Mouse (Mus musculus): ENCODE measurements around the gene Tnk1.
A peak's percentile ranks its signal among the peaks of the same experiment; 100 is the strongest.

Gene Tnk1

DNA sequence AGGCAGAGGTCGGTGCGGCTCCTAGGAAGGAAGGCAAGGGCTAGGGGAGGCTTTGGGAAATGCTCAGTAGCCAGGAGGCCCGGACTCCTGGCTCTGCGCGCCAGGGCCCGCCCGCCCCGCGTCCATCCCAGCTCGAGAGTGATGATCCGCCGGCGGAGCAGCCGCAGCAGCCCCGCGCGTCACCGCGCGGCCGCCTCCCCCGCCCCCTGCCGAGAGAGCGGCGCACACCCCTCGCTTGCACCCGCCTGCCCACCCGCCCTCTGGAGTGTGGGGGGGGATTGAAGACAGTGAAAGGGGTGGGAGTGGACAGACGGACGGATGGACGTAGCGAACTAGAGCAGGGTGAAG, 21.0 kb downstream of the Tnk1 start, which contains the start of gene Nlgn2:
TSS of gene Nlgn2 (minus strand) at position 181 of the 348 bp plus-strand sequence.
- no peak for DNase-seq

DNA sequence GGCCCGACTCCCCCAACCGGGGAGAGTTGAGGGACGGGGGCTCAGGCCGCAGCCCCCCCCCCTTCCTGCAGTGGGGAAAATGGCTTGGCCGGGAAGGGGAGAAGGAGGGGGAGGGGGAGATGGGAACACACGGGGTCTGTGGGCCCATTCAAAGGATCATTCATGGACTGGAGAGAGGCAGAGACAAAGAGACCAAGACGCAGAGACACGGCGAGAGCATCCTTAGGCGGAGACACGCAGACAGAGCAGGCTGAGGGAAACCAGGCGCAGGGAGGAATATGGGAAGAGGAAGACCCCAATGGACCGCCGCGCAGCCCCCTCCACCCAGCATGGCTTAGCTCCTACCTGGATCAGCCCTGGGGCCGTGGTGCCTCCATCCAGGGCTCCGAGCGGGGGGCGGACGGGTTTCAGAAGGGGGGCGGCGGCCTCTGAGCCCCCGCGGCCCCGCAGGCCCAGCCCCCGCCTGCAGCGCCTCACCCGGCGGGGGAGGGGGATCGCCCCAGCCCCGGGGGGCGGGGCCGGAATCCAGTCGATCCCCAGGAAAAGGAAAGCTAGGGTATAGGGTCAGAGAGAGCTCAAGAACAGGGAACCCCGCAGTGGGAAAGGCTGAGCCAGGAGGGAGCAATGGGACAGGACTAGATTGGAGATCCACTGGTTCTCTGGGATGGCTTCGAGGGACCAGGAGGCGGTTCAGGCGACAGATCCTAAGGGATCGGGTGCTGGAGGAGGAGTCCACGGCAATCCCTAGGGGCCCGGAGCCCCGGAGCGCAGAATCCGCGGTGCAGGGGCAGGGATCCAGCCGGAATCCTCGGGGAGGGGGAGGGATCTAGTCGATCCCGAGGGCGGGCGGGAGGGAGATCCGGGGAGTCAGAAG, 21.6 kb downstream of the Tnk1 start:
- DNase-seq = peak; percentile 50

- no peak for DNase-seq
Measured at GRCm38 (mm10) chr11:69835966-69836335, 22.6 kb downstream of the Tnk1 start.

- DNase-seq = peak; percentile 64
Measured at GRCm38 (mm10) chr11:69835326-69835965, 23.1 kb downstream of the Tnk1 start.

GRCm38 (mm10) chr11:69834001-69834549, 24.5 kb downstream of the Tnk1 start:
- peak; percentile 60 for DNase-seq

GRCm38 (mm10) chr11:69833554-69833953, 25.0 kb downstream of the Tnk1 start:
- no peak for DNase-seq

GRCm38 (mm10) chr11:69828832-69829231, 29.7 kb downstream of the Tnk1 start:
- peak; percentile 85 for DNase-seq

- no peak for DNase-seq
Measured at GRCm38 (mm10) chr11:69823456-69823855, 35.1 kb downstream of the Tnk1 start.

DNA sequence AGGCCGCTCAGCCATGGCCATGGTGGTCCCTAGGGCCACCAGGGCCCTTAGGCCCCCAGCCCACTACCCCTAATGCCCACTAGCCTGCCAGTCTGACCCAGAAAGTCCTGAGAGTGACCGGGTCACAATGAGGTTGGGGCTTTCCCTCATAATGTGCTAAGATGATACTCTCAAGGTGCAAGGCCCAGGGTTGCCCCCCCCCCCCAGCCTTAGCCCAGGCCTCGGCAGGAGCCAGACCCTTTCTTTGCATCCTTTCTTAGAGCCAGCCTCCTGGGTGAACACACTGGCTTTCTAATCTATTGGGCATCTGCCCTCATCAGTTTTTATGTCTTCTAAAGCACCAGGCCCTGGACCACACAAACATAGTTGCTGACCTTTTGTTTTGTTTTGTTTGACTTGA, 36.5 kb downstream of the Tnk1 start, which contains the start of gene Spem1:
TSS of gene Spem1 (minus strand) at position 101 of the 400 bp plus-strand sequence.
- no peak for DNase-seq

DNA sequence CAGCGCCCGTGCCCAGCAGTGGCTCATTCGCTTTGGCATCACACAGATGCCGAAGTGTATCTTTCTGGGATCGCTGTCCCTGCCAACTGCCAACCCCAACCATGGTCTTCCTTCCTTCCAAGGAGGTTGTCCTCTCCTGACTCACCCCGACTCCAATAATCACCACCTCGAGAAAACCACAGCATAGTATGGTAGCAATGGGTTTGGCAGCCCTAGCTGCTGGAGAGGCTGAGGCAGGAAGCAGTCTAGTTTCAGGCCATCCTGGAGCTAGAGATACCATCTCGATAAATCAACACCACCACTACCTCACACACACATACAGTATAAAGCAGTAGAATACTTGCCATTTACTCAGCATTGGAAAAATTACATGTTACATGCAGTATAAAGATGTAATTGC, 39.7 kb downstream of the Tnk1 start:
- no peak for DNase-seq

GRCm38 (mm10) chr11:69818365-69818764, 40.2 kb downstream of the Tnk1 start, which contains the start of gene Spem2:
Gene Spem2 (minus strand): TSS chr11:69818465.
- no peak for DNase-seq

DNA sequence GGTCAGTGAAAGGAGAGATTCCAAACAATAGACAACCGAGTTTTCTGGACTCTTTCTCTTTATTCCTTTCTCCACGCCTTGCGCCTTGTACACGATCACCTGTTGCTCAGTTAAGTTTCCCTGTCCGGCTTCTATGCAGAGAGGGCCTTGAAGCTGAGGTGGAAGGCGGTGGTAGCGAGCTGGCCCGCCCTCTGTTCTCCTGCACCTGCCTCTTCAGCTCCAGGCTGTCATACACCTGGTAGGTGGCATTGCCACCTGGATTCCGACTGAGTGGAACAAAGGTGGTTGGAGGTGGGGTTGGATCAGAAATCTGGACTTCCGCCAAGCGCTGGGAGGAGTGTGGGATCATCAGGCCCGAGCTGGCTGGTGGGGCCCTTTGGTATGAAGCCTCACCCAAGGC, 42.0 kb downstream of the Tnk1 start:
- no peak for DNase-seq

DNA sequence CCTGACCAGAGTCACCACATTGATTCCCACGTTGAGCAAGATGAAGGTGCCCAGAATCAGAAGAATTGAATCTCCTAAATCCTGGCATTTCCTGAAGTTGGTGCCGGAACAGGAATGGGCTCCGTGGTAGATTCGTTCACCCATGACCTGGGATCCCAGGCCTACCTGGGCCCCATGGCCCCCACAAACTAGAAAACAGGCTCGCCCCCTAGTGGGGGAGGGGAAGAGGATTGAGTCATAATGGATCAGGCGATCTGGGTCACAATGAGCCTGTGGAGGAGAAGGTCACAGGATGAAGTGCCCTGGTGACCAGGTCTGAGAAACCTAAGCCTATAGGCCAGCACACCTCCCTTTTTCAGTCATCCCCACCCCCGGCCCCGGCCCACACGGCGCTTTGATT, 43.4 kb downstream of the Tnk1 start, which contains the start of gene Gm39566:
TSS of gene Gm39566 (minus strand) at position 144 of the 400 bp plus-strand sequence.
- DNase-seq = peak; percentile 29

- no peak for DNase-seq
Measured at GRCm38 (mm10) chr11:69810280-69810679, 48.2 kb downstream of the Tnk1 start.

DNA sequence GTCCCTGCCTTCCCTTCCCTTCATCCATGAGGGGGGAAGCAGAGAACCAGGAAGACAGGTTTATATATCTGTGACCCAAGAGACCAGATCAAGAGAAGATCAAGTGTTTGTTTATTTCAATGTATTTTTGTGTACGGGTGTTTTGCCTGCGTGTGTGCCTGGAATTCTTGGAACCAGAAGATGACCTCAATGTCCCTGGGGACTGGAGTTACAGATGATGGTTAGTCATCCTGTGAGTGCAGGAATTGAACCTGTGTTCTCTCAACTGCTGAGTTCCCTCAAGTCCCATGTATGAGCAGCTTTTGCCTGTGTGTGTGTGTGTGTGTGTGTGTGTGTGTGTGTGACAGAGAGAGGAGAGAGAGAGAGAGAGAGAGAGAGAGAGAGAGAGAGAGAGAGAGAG, 50.9 kb downstream of the Tnk1 start:
- no peak for DNase-seq

DNA sequence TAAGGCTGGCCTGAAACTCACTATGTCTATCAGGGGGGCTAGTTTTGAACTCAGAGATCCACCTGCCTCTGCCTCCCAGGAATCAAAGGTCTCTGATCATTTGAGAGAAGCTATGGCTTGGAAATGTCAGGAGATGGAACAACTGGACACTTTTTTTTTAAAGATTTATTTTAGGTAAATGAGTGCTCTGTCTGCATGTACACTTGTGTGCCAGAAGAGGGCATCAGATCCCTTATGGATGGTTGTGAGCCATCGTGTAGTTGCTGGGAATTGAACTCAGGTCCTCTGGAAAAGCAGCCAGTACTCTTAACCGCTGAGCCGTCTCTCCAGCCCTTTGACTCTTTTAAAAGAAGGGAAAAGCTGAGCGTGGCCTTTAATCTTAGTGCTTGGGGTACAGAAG, 52.2 kb downstream of the Tnk1 start:
- DNase-seq = no peak

- no peak for DNase-seq
Measured at GRCm38 (mm10) chr11:69804972-69805909, 53.3 kb downstream of the Tnk1 start, which contains the start of gene Tmem102. Gene Tmem102 (minus strand): TSS chr11:69805624.

- DNase-seq = peak; percentile 10
Measured at GRCm38 (mm10) chr11:69804652-69804940, 53.9 kb downstream of the Tnk1 start.

- peak; percentile 85 for DNase-seq
Measured at GRCm38 (mm10) chr11:69803786-69804651, 54.5 kb downstream of the Tnk1 start.

GRCm38 (mm10) chr11:69803328-69803727, 55.2 kb downstream of the Tnk1 start:
- no peak for DNase-seq

- peak; percentile 89 for DNase-seq
Measured at GRCm38 (mm10) chr11:69802648-69803105, 55.9 kb downstream of the Tnk1 start.
